Mouse (Mus musculus): ENCODE results near the gene March10.

Gene March10

GRCm38 (mm10) chr11:105467266-105467665 lies 10.7 kb upstream of the March10 start:
- intact Hi-C loops (cut with DNase I) = no loop called here

- intact Hi-C loops (cut with DNase I) = no loop called here
Measured at GRCm38 (mm10) chr11:105466756-105467155, 10.2 kb upstream of the March10 start.

DNA sequence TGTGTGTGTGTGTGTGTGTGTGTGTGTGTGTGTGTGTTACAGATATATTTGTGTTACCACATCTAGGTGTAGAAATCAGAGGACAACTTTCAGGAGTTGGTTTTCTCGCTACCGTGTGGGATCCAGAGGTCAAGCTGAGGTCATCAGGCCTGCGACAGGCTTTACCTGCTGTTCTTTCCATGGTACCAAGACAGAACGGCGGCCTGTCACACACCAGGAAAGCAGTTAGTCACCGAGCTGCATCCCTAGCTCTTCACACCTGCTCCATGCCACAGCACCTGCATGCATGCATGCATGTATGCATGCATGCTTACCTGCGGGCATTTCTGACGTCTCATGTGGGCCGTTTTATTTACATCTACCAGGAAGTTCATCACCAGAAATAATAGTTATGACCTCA lies 9.0 kb upstream of the March10 start:
- intact Hi-C loops (cut with DNase I) = no loop called here

DNA sequence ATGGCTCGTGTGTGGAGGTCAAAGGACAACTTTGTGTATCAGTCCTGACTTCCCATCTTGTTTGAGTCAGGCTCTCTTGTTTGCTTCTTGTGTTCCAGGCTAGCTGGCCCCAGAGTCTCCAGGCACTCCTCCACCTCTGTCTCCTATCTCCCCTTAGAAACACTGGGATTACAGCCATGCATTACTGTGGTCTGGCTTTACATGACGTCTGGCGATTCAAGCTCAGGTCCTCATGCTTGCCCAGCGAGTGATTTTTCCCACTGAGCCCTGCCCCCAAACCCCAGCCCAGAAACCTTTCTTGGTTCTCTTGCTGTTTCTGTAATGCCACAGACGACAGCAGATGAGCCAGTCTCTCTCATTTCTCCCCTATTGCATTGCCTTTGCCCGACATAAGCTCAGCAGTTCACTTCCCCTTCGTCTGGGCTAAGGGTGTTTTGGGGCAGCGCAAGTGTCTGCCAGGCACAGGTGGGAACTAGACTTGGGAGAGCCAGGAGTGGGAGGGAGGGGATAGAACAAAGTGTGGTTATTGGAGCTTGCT lies 8.0 kb upstream of the March10 start:
- intact Hi-C loops (cut with DNase I) = no loop called here

DNA sequence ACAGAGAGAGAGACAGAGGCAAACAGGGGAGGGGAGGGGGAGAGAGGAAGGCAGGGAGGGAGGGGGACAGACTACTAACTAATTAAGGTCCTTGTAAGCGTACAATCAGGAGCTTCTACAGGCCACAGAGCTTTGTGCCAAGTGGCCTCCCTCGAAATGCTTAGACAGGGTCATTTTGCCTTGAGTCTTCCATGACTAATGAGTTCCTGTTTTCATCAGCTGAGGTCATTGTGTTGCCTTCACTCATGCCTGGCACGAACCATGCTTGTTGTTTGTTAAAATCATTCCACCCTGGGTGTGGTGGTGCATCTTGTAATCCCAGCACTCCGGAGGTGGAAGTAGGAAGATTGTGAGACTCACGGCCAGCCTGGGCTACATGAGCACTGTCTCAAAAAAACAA lies 3.4 kb upstream of the March10 start:
- intact Hi-C loops (cut with DNase I) = no loop called here

- intact Hi-C loops (cut with DNase I) = no loop called here
Measured at GRCm38 (mm10) chr11:105457041-105457440, 506 bp upstream of the March10 start.

- intact Hi-C loops (cut with DNase I) = no loop called here
Measured at GRCm38 (mm10) chr11:105455118-105455517, 1.4 kb downstream of the March10 start.

GRCm38 (mm10) chr11:105453084-105453483 lies 3.5 kb downstream of the March10 start:
- intact Hi-C loops (cut with DNase I) = no loop called here

DNA sequence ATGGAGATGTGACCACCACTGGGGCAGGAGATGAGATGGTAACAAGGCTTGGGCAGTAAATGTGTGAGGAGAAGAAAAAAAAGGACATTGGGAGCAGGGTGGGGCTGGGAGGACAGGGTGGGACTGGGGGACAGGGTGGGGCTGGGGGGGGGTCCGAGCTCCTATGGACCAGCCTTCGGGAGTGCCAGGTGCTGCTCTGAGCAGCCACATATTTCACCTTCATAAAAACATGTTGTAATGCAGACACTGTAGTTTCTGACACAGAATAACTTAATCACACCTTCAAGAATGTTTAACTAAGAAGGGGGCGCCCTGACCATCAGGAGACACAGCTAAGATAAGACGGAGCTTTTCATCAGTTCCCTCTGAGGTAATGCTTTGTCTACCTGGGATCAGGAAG lies 4.0 kb downstream of the March10 start:
- intact Hi-C loops (cut with DNase I) = no loop called here

DNA sequence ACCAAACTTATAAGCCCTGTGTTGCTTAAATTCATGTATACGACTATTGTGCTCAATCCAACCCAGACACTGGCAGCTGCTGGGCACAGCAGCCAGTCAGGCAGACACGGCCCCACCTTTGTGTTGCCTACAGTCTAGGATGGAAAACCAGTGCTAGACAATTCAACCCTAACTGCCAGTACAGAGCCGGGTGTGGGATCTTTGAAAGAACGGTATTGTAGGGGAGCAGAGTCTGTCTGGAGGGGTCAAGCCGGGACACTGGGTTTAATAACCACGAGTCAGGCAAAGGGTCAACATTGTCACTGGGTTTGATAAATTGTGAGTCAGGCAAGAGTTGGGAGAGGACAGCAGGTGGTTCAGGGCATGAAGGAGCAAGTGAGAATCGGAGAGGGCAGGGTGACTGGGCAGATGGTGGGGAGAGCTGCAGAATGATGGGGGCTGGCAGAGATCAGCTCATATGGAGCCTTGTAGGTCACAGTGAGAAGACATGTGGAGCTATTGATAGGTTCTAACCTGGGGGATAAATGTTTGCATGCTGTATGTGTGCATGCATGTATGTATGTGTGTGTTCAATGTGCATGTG lies 4.9 kb downstream of the March10 start:
- intact Hi-C loops (cut with DNase I) = no loop called here

- intact Hi-C loops (cut with DNase I) = no loop called here
Measured at GRCm38 (mm10) chr11:105449581-105450315, 6.8 kb downstream of the March10 start.

- intact Hi-C loops (cut with DNase I) = no loop called here
Measured at GRCm38 (mm10) chr11:105447661-105448060, 8.9 kb downstream of the March10 start.

DNA sequence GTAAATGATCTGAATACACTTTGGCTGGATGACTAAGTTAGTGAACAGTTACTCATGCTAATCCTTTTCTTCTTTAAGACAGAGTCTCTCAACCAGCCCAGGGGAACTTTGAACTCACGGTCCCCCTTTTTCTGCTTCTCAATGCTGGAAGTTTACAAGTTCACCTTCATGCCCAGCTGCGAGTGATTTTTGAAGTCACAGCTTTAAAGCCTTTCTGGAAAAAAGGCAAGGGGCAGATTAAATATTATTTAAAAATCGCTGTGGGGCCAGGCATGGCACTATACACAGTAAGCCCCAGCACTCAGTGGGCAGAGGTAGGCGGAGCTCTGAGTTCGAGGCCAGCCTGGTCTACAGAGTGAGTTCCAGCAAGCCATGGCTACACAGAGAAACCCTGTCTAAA lies 10.3 kb downstream of the March10 start:
- intact Hi-C loops (cut with DNase I) = no loop called here

GRCm38 (mm10) chr11:105445741-105446140 lies 10.8 kb downstream of the March10 start:
- intact Hi-C loops (cut with DNase I) = no loop called here

DNA sequence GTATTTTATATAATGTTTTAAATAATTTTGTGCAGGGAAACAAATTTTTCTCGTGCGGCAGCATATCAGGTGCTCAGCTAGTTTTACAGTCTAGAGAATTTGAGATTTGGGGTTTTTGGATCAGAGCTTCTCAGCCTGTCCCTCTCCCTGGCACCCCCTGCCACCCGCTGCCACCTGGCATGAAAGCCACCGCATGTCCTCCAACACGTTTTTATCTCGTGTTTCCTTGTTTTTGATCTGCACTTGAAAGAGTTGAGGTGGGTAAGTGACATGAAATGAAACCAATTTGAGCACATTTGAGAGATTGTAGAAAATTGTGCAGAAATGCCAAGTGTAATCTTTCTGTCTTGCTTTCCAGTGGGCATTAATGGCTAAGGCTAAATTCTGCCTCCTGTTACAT lies 11.6 kb downstream of the March10 start:
- intact Hi-C loops (cut with DNase I) = no loop called here

- intact Hi-C loops (cut with DNase I) = no loop called here
Measured at GRCm38 (mm10) chr11:105443505-105443904, 13.0 kb downstream of the March10 start.

DNA sequence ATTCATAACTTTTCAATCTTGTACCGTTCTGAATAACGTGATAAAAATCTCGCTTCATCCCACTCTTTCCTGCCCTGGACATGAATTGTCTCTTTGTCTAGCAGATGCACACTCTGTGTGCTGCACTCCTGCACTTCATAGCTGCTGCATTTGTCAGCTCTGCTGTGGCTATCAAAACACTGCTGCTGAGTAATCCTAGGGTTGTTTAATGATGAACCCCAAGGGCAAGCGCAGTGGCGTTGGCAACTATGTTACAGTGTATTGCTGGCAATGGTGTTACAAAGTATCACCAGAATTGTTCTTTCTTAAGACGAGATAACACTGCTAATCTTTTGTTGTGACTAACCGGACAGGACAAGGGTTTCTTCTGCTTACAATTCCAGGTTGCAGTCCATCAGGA lies 16.7 kb downstream of the March10 start:
- intact Hi-C loops (cut with DNase I) = no loop called here

GRCm38 (mm10) chr11:105438907-105439306 lies 17.6 kb downstream of the March10 start:
- intact Hi-C loops (cut with DNase I) = no loop called here

DNA sequence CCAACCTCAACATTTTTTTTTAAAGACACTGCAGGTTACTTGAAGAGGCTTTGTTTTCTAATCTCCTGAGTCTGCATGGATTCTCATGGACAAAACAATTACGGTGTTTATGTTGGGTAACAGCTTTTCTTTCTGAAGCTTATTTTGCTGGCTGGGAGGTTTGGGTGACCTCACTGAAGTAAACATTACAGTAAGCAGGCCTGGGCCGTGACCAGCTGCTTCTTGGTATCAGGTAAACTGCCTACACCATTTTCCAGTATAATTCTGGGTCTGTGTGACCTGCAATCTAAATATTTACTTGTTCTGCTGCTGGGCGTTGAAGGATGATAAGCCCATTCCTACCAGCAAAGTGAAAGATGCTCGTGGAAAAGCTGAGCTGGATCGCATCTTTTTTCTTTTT lies 30.1 kb downstream of the March10 start:
- intact Hi-C loops (cut with DNase I) = no loop called here

- intact Hi-C loops (cut with DNase I) = no loop called here
Measured at GRCm38 (mm10) chr11:105424643-105425042, 31.9 kb downstream of the March10 start.

DNA sequence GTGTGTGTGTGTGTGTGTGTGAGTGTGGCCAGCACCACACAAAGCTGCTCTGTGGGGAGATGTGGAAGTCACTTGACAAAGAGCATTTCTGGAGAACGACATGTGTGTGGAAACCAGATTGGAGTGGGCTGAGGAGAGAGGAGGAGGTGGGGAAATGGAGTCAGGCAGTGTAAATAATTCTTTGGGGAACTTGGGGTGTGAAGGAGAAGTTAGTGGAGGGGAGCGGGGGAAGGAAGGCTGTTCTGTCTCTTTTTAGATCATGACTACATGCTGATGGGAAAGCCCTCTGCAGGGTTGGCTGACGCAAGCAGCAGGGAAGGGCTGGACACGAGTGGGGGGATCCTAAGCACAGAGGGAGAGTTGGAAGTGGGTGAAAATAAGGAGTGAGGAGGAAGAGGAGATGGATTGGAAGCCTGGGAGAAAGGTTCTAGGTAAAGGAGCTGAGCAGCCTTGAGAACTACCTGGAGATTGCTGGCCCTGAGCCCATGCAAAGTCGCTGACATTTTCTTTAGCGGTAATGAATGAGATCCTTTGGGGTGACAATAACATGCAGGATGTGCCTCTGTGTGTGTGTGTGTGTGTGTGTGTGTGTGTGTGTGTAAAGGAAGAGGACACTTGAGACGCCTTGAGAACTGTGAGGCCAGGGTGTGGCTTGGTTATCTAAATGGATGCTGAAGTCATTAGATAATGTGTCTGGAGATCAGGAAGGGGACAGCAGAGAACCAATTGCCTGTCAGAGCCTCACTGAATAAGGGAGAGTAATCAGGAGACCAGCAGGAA lies 35.7 kb downstream of the March10 start:
- intact Hi-C loops (cut with DNase I) = no loop called here

- intact Hi-C loops (cut with DNase I) = no loop called here
Measured at GRCm38 (mm10) chr11:105419946-105420345, 36.6 kb downstream of the March10 start.

Data from adrenal gland (tissue).